Mouse (Mus musculus): Measurements from ENCODE around the gene Cpn2. TPM values are rescaled to one million over a fixed set of nuclear protein-coding genes. Genes with fewer than 3 reads are reported as not detected.
A peak's percentile ranks its signal among the peaks of the same experiment; 100 is the strongest.

Cpn2 gene
- polyA plus RNA-seq, 1 experiment: 0.52 TPM

DNA sequence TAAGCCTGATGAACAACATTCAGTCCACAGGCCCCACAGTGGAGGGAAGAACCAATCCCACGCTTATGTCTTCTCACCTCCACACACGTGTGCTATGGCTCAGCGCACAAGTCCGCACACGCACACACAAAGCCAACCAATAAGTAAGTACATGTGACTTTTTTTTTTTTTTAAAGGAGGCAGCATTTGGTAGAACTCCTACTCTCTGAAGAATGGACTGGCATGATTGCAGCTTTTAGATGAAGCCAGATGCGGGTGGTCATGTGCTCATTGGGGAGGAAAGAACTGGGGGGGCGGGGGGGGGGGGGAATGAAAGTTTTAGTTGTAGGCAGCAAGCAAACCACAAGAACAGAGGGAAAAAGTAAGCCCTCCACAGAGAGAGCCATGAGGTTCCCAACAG, 59.3 kb downstream of the Cpn2 start:
- Histone ChIP-seq H3K27ac (ENCODE audit: insufficient read depth, low read depth, low read length) (no peak overlapping the region), H3K4me3 (ENCODE audit: insufficient read depth, low read depth, low read length) (no peak overlapping the region), H3K36me3 (ENCODE audit: control insufficient read depth, insufficient read depth, low read length) (no peaks in the 10 kb centered on the region), H3K4me1 (ENCODE audit: control insufficient read depth, insufficient read depth, low read length) (no peaks in the 10 kb centered on the region), H3K27me3 (replicated peaks; ENCODE audit: control insufficient read depth, insufficient read depth, low read length) (no peaks in the 10 kb centered on the region)
- DNase-seq: no peak
- TF ChIP-seq POLR2A (IDR thresholded peaks at IDR 0.05; ENCODE audit: low read depth, low read length): no peak
- TF ChIP-seq CTCF (conservative IDR thresholded peaks at IDR 0.05; ENCODE audit: insufficient read depth, insufficient read length, low read depth, low read length): no peak
- 84% methylated on average over 7 of the region's 7 CpGs for WGBS

DNA sequence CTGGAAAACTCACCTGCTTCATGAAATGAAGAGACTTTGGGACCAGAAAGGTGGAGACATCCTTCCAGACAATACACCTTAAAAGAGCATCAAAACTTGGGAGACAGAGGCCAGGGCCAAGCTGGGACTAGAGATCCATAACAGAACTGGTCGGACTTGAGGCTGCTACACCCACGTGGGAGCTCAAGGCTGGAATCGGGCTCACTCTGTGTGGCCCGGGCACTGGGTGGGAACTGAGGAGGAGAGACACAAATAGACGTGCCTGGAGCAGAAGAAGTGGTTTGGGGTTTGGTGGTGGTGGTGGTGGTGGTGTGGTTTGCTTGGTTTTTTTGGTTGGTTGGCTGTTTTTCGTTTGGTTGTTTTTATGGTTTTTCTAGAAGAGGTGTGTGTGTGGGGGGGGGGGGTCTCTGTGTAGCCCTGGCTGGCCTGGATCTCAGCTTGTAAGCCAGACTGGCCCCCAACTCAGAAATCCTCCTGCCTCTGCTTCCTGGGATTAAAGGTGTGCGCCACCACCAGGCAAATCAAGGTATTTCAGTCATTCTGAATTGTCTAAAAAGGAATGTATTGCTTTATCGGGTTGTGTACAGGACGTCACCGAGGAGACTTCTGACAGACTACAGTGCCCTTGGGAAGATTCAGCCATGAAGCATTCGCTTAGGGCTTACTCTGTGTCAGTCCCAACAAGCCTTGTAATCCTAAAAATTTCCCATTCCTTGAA, 60.0 kb downstream of the Cpn2 start:
- H3K27ac ChIP-seq (ENCODE audit: insufficient read depth, low read depth, low read length): no peak overlapping the region
- TF ChIP-seq CTCF (conservative IDR thresholded peaks at IDR 0.05; ENCODE audit: insufficient read depth, insufficient read length, low read depth, low read length) (peak; percentile 30), POLR2A (IDR thresholded peaks at IDR 0.05; ENCODE audit: low read depth, low read length) (no peak)
- DNase-seq: no peak
- no peaks in the 10 kb centered on the region for H3K4me1 ChIP-seq (ENCODE audit: control insufficient read depth, insufficient read depth, low read length)
- no peak overlapping the region for H3K4me3 ChIP-seq (ENCODE audit: insufficient read depth, low read depth, low read length)
- WGBS: 94% methylated on average over 11 of the region's 11 CpGs
- H3K27me3 ChIP-seq (replicated peaks; ENCODE audit: control insufficient read depth, insufficient read depth, low read length): no peaks in the 10 kb centered on the region
- no peaks in the 10 kb centered on the region for H3K36me3 ChIP-seq (ENCODE audit: control insufficient read depth, insufficient read depth, low read length)

Other genes starting within 250 kb of the Cpn2 start
- 54.4 and 78.8 TPM in 2 replicates for gene Hes1, start 203.1 kb downstream of the Cpn2 start, polyA plus RNA-seq (2012; rRNA removed)
- 0.01 TPM in 1 of 2 replicates, not detected in the other for gene Lrrc15, start 15.8 kb upstream of the Cpn2 start, polyA plus RNA-seq (2012; rRNA removed)
- 0.04 and 0.14 TPM in 2 replicates for gene Gp5, start 43.3 kb upstream of the Cpn2 start, polyA plus RNA-seq (2012; rRNA removed)
- 23.5 and 25.4 TPM in 2 replicates for gene Atp13a3, start 138.5 kb upstream of the Cpn2 start, polyA plus RNA-seq (2012; rRNA removed)

Data from kidney, adult 2 months (tissue).